Mouse (Mus musculus) spleen, adult 2 months (tissue): Measurements from ENCODE around the gene Ppp1r1c. TPM values are rescaled to one million over a fixed set of nuclear protein-coding genes. Genes with fewer than 3 reads are reported as not detected.
"Not testable (repeated sequence)": the region's sequence is repeated elsewhere in the genome, so short reads cannot be mapped to it uniquely, and the experiment has no call there.

ENCODE experiments used
- DNase-seq, 2 experiments: peaks; one replicate each; pipeline versions ENCODE4 v3.0.0 to v3.0.0-alpha.2; 2012 to 2021; ENCODE audit warnings: low spot score in 2 of 2, low read depth in 1 of 2
- H3K27ac ChIP-seq: fragments of 200-500 bp; 2 replicates; pipeline ENCODE4 v1.5.1; 2012; ENCODE audit warnings: low read length, inconsistent platforms; ENCODE audit not compliant: insufficient read depth
- H3K27me3 ChIP-seq: fragments of 200-500 bp; 2 replicates; pipeline ENCODE4 v1.6.1; 2012; ENCODE audit warnings: mild to moderate bottlenecking, moderate library complexity, low read length, inconsistent platforms; ENCODE audit not compliant: control insufficient read depth, insufficient read depth
- H3K36me3 ChIP-seq: fragments of 200-500 bp; 2 replicates; pipeline ENCODE4 v1.6.1; 2012; ENCODE audit warnings: mild to moderate bottlenecking, low read length, inconsistent platforms; ENCODE audit not compliant: control insufficient read depth, insufficient read depth
- H3K4me1 ChIP-seq: fragments of 200-500 bp; 2 replicates; pipeline ENCODE4 v1.6.1; 2011; ENCODE audit warnings: inconsistent platforms; ENCODE audit not compliant: control insufficient read depth, insufficient read depth, insufficient read length
- H3K4me3 ChIP-seq: fragments of 200-500 bp; 2 replicates; pipeline ENCODE4 v1.5.1; 2011; ENCODE audit warnings: mild to moderate bottlenecking, inconsistent platforms; ENCODE audit not compliant: insufficient read depth, insufficient read length; ENCODE audit errors: extremely low read depth
- CTCF ChIP-seq: fragments of 200-500 bp; IDR thresholded peaks from 2 replicates; pipeline ENCODE4 v1.5.1; 2011; ENCODE audit warnings: mild to moderate bottlenecking, inconsistent platforms; ENCODE audit not compliant: insufficient read depth, insufficient read length, insufficient replicate concordance; ENCODE audit errors: extremely low read depth
- POLR2A ChIP-seq: fragments of 200-500 bp; IDR thresholded peaks from 2 replicates; pipeline ENCODE4 v1.6.1; 2011; ENCODE audit warnings: low read depth, low read length, inconsistent platforms
- WGBS: fragments of 180-500 bp; shearing (Covaris S2); methylation state at CpG from one replicate; pipeline ENCODE4 v1.1.7; 2018; 5-methylcytosine and 5-hydroxymethylcytosine counted together
- polyA plus RNA-seq: library from polyadenylated mRNA; depleted of rRNA; stranded (reverse); fragments of >200 nt; gene quantifications from 2 replicates; pipeline ENCODE4 v1.2.3, GENCODE M21; 2012; rRNA removed

The Ppp1r1c gene
- polyA plus RNA-seq, 1 experiment: not detected

- H3K27ac ChIP-seq: no peak overlapping the region
- TF ChIP-seq CTCF: no peak
- TF ChIP-seq POLR2A: no peak
- WGBS: 90% methylated on average over 6 of the region's 6 CpGs
- no peaks in the 10 kb centered on the region for H3K27me3 ChIP-seq
- no peak overlapping the region for H3K4me3 ChIP-seq
- DNase-seq: no peak
- no peaks in the 10 kb centered on the region for H3K4me1 ChIP-seq
- no peaks in the 10 kb centered on the region for H3K36me3 ChIP-seq
These were observed 131.5 kb downstream of the Ppp1r1c start for GRCm38 (mm10) chr2:79839090-79839489.

GRCm38 (mm10) chr2:79839513-79839912 is 131.9 kb downstream of the Ppp1r1c start:
- WGBS: 70% methylated on average over 5 of the region's 5 CpGs
- no peak overlapping the region for H3K27ac ChIP-seq
- TF ChIP-seq POLR2A (no peak), CTCF (no peak)
- H3K36me3 ChIP-seq: no peaks in the 10 kb centered on the region
- no peaks in the 10 kb centered on the region for H3K27me3 ChIP-seq
- DNase-seq: no peak
- no peaks in the 10 kb centered on the region for H3K4me1 ChIP-seq
- no peak overlapping the region for H3K4me3 ChIP-seq

- not testable (repeated sequence) for H3K4me3 ChIP-seq, H3K36me3 ChIP-seq, DNase-seq, H3K4me1 ChIP-seq, H3K27ac ChIP-seq, H3K27me3 ChIP-seq
- 87% methylated on average over 13 of the region's 13 CpGs for WGBS
These were observed 139.8 kb downstream of the Ppp1r1c start for GRCm38 (mm10) chr2:79847396-79847795.

GRCm38 (mm10) chr2:79856874-79857273 is 149.3 kb downstream of the Ppp1r1c start:
- H3K36me3 ChIP-seq: no peaks in the 10 kb centered on the region
- no peaks in the 10 kb centered on the region for H3K4me1 ChIP-seq
- no peaks in the 10 kb centered on the region for H3K27me3 ChIP-seq
- WGBS: 73% methylated on average over 1 of the region's 1 CpGs
- no peak overlapping the region for H3K27ac ChIP-seq
- no peak for TF ChIP-seq POLR2A
- no peak for TF ChIP-seq CTCF
- DNase-seq: no peak
- no peak overlapping the region for H3K4me3 ChIP-seq

GRCm38 (mm10) chr2:79865275-79865999 is 157.9 kb downstream of the Ppp1r1c start:
- TF ChIP-seq POLR2A (no peak), CTCF (no peak)
- no peaks in the 10 kb centered on the region for H3K36me3 ChIP-seq
- H3K4me1 ChIP-seq: no peaks in the 10 kb centered on the region
- H3K27ac ChIP-seq: no peak overlapping the region
- no peak overlapping the region for H3K4me3 ChIP-seq
- 39% methylated on average over 9 of the region's 9 CpGs for WGBS
- DNase-seq: no peak
- H3K27me3 ChIP-seq: no peaks in the 10 kb centered on the region

Other genes with a start within 250 kb of the Ppp1r1c start
- gene Itprid2, start 72.4 kb upstream of the Ppp1r1c start, polyA plus RNA-seq: 5.8 and 5.9 TPM in 2 replicates